Mouse (Mus musculus): ENCODE data around the gene Ube2t.
A peak's percentile ranks its signal among the peaks of the same experiment; 100 is the strongest.

Ube2t gene

DNA sequence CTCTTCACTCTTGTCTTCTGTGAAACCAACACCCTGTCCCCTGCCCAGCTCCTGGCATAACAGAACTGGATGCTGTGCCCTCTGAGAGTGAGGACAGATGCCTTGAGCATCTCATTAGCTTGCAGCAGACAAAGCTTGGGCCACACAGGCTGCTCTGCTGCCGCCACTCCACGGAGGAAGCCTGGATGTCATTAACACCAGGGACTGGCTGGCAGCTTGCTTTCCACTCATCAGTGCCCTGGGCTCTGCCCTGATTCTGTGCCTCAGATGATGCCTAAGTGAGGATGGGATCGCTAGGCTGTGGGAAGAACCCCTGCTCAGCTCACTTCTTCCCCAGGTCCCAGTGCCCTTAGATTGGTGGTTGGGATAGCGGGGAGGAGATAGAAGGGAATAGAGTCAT lies 33.1 kb downstream of the Ube2t start:
- DNase-seq (ENCODE audit: low read depth, low spot score), result no peak

DNA sequence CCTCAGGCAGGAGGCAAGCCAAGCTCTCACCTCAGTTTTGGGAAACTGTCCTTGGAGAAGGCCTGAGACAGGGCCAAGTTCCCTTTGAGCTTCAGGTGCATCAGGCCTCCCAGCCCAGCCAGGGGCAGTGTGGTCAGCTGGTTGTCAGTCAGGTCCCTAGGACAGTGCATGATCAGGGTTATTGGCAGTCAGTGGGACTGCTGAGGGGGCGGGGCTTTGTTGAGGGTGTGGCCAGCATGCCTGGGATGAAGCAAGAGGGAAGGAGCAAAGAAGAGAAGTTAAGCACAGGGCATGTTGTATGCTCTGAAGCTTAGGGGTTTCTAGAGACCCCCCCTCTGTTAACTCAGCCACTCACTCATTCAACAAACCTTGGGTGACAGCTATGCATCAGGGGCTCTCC lies 33.6 kb downstream of the Ube2t start:
- no peak for DNase-seq (ENCODE audit: low read depth, low spot score)

DNA sequence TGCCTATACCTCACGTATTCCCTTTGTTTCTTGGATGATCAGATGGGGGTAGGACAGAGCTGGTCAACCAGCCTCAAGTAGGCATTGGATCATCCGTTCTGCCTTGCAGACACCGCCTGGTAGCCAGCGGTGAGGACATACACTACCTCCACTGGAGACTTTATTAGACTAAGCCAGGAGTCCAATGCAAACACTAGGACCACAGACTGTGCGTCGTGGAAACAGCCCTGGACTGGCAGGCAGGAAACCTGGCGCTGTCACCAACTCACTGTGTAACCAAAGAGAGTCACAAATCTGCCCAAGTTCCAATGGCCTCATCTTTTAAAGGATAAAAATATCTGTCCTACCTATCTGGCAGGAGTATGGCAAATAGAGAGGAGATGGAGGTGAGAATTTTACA lies 34.1 kb downstream of the Ube2t start:
- no peak for DNase-seq (ENCODE audit: low read depth, low spot score)

DNA sequence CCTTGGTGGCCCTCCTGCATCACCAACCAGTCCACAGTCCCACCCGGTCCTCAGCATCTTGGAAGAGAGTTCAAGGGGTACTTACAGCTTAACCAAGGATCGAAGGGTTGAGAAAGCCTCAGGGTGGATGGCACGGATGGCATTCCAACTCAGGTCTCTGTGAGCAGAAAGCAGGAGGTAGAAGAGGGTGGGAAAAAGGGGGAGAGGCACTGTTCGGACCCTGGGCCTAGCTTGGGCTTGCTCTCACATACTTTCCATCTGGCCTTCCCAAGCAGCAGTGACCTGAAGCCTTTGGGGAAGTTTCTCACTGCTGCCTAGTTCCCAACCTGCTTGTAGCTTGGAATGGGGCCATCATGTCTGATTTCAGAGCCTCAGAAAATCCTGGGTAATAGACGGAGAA lies 35.2 kb downstream of the Ube2t start:
- no peak for DNase-seq (ENCODE audit: low read depth, low spot score)

DNA sequence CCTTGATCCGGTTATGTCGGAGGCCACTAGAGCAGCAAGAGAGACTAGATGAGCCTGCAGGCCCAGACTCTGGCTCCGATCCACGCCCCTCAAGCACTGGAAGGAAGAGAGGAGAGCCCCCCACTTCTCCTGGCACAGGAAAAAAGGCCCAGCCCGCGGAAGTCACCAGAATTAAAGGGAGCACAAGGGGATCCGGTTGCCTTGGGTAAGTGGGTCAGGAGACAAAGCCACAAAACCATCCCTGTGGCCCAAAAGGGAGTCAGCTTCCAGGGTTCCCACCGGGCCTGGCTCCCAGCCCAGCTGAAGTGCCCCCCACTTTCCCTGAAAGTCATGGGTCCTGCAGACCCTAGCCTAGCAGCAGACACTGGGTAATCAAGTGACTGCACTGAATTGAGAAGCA lies 35.9 kb downstream of the Ube2t start:
- DNase-seq (ENCODE audit: low read depth, low spot score), result no peak

DNA sequence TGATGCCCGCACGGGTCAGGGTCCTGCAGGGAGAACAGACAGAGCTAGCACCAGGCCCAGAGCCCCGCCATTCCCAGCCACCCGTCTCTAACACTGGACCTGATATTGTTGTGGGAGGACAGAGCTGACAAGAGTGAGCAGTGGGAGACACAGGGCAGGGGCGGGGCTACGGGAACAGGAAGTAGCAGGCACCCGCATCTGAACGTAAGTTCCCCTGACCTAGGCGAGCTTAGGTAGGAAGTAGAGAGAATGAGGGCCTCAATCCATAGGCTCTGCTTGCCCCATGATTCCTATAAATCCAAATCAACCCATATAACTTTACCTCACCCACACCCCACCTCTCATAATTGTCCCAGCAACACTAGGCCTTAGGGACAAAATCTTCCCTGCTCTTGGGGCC lies 38.2 kb downstream of the Ube2t start:
- no peak for DNase-seq (ENCODE audit: low read depth, low spot score)

DNA sequence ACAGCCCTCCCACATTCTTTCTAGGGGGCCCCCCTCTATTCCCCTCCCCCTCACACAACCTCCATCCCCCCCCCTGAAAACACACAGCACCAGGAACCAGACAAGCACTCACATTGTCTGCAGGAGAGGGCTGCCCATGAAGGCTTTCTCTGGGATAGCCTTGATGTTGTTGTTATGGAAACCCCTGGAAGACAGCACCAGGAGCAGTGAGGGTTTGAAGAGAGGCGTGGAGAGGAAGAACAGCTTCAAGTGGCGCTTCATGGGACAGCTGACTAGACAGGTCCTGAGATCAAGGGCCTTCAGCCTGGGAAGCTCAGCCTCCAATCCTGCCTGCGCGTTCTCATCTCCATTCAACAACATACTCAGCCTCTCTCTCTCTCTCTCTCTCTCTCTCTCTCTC lies 41.0 kb downstream of the Ube2t start:
- DNase-seq (ENCODE audit: low read depth, low spot score), result peak; percentile 31

DNA sequence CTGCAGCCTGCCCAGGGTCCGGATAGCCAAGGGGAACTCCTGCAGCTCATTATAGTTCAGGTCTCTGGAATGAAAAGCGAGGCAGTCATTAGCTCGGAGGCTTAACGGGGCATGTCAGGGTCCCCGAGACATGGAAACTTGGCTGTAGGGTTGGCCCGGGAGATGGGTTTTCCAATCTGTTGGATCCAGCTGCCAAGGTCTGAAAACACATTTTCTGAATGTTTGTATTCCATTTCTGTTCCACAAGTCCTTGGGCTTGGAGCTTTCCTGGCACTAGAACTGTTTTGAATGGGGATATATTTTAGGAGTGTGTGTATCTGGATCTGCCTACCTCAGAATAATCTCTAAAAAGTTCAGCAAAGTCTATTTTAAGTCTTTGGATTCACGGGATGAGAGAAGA lies 43.3 kb downstream of the Ube2t start:
- peak; percentile 52 for DNase-seq (ENCODE audit: low read depth, low spot score)

DNA sequence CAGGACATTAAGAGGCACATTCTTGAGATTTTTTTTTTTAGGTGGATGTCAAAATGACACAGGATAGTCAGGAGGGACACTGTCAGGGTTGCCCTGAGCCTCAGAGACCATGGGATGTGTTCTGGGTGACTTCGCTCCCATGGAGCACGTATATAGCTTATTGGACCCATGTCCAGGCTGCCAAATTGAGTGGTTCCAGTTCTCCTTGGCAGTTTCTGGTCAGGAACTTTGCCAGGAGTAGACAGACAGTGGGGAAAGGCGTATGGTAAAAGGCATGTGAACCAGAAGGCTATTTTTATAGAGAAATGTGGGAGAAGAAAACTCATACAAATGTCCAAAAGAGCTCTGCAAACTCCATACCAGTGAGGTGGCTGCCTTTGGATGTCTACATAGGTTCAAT lies 47.5 kb downstream of the Ube2t start:
- DNase-seq (ENCODE audit: low read depth, low spot score), result no peak

DNA sequence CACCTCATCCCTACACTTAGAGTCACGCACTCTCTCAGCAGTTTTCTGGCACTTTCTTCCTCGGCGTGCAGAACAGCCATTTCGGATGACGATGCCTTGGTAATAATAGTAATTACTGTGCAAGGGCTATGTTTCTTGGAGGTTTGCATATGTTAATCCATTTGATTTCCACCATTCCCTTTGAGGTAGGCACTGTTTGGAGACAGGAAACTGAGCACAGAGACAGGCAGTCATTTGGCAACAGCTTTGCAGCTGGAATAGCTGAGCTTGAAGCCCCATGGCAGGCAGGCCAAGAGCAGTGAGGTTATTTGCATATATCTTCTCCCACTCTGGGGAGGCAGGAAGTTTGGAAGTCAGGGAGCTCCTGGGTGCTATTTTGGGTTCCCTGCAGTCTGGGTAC lies 49.5 kb downstream of the Ube2t start:
- peak; percentile 82 for DNase-seq (ENCODE audit: low read depth, low spot score)

DNA sequence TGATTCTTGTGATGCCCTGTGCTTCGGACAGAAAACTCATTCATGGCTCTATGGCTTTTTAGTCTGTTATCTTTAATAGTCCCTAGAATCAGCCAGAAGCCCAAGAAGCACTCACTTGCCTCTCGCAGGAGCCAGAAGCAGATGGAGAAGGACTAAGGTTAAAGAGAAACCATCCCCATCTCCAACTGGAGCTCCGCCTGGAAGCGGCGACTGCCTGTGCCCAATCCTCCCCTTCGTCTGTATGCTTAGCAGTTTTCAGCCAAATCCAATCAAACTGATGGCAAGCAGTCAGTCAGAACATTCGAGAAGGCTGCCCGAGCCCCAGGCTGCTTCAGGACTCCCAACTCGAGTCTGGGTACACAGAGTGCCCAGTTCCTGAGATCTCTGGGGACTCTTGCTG lies 50.1 kb downstream of the Ube2t start:
- no peak for DNase-seq (ENCODE audit: low read depth, low spot score)

DNA sequence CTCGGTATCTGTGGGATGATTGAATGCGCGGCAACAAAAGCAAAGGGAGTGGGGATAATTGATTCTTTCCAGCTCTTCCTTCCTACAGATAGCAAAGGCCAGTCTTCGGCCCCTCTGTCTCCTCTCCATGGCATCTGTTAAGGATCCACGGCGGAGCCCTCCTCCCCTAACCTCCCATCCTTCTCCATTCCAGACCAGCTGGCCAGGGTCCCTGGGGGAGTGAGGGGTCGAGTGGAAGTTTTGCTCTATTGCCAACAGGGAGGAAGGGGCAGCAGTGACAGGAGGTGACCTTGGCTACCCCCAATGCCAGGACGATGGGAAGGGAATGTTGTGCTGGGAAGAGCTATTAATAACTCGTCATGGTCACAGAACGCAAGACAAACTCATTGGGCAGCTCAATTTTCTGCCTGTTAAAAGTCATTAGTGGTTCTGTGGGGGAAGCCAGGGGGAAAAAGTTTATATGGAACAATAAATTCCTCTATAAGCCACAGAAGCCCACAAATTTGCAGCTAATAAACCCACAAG lies 52.6 kb downstream of the Ube2t start:
- no peak for DNase-seq (ENCODE audit: low read depth, low spot score)

DNA sequence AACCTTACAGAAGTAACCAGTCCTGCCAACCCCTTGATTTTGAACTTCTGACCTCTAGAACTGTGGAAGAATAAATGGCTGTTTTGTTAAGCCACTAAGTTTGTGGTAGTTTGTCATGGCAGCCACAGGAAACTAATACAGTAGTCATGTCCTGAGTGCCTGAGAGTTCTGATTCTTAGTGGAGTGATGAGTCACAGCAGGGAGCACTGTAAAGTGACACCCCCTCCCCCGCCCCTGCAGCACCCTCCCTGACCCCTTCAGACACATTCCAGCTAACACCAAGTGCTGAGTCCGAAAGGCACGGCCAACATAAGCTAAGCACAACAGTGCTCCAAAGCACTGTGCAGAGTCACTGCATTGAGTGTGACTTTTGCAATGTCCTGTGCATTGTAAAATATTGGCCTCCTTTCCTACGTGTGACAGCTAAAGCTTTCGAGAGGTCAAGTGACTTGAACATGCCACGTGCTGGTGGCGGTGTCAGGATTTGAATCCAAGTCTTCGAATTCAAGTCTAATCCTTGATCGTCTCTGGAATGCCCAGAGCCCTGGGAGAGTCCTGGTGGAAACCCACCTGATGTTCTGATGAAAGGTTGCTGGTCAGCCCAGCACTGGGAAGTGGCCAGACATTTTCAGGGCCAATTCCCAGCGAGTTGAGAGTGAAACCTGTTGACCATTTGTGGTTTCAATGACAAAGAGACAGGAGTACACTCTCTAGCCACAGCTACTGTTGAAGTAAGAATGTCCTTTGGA lies 54.7 kb downstream of the Ube2t start:
- no peak for DNase-seq (ENCODE audit: low read depth, low spot score)

DNA sequence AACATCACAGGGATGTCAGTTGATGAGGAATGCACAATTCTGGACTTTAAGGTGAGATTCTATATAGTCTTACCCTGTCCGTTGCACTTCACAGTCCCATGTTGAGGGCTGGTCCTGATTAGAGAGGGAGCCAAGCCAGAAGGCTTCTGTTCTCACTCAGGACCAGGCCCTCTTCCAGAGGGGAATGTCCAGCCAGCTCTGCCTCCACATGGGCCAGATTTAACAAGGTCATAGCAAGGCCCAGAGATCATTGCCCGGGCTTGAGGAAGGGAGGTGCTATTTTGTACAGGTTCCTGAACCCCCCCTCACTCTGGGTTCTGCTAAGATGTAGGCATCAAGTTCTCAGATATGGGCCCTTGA lies 55.3 kb downstream of the Ube2t start:
- DNase-seq (ENCODE audit: low read depth, low spot score), result no peak

DNA sequence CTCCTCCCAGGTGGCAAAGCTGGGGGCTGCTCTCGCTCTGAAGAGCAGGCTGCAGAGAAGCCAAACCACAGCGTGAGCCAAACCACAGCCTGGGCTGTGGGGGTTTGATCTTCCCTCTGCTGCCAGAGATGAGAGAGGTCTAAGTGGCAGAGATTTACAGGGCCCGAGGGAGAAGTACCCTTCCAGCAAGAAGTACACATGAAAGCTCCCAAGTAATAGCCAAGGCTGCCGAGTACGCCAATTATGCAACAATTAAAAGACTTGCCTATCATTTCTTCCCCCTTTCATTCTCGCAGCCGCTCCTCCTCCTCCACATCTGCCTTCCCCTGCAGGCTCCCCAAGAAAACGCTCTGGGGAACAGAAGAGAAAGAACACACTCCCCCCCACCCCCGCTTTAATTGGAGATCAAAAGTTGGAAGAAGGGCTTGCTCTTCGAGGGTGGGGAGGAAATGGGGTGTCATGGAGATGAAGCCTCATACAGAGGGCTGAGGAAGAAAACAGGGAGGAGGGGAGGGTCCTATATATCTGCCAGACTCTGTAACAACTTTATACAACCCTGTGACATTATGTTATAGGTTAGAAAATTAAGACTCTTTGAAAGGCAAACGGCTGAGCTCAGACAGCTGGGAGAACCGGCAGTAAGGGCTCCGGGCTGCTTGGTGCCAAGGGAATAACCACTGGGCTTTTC lies 56.9 kb downstream of the Ube2t start:
- peak; percentile 78 for DNase-seq (ENCODE audit: low read depth, low spot score)

DNA sequence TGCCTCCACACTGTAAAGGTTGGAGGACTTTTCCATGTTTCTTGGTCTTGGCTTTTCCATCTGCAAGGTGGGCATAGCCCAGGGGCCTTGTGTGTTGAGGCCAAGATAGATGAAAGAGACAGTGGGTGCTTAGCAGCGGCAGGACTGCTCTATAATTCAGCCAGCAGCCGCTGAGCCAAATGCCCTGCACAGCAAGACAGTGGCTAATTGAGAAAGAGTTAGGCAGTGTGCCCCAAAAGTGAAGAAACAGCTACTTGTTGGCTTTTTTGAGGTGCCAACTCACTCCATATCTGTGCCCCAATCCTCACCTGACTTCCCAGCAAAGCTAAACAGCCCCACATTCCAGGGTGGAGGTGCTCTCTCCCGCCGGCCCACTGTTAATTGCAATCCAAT lies 57.4 kb downstream of the Ube2t start:
- no peak for DNase-seq (ENCODE audit: low read depth, low spot score)

DNA sequence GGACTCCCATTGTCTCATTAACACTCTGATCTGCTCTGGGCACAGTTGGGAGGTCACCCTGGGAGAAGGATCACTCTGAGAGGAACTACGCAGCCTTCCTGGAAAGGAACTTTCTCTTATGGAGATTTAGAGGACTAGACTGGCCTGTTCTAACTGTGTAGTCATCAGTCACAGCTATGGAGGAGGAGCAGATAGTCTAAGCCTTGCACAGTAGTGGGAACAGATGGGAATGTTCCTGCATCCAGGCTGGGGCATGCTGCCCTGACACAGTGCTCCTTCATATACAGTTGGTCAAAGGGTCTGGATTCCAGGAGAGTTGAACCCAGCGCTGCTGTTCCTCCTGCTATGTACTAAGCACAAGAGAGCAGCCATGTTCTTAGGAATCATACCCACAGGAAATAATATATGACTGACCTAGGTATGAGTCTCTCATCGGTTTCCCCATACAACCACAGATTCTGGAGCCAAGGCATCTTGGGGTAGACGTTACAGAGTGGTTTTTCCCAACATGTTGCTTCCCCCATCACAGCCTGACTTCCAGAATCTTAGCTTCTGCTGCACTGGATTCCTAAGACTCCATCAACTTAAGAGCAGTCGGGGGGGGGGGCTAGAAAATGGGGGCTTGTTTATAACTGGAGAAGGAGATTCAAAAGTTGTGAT lies 58.0 kb downstream of the Ube2t start:
- DNase-seq (ENCODE audit: low read depth, low spot score), result peak; percentile 22

DNA sequence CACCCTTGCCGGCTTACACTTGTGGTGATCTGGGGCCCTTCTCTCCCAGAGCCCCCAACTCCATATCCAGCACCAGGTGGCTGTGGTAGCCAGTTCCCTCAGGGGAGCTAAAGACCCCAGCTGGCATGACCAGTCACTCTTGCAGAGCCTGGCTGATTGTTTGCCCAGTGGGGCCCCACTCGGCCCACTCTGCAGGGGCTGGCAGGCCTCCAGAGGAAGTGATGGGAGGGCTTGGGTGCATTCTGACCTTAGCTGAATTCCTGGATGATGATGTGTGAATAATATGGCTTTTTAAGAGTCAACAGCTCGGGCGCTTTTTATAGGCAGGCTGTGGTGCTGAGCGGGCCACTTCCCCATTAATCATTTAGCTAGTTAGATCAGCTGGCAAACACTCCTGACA lies 58.6 kb downstream of the Ube2t start:
- DNase-seq (ENCODE audit: low read depth, low spot score), result no peak

DNA sequence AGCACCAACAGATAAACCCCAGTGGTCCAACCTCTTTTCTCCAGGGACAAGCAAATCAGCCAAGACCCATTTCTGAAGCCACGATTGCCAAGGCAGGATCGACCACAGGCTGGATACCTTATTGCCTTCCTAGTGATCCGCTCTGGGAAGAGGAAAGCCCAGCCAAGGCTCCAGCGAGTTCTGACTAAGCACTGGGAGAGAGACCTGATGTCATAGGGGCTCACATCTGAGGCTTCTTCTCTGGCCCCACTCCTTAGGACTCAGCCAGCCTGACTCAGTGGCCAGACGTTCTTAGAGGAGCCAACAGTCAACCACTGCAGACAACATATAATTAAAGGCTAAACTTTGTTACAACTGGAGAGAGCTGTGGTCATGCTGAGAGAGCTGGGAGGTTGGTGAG lies 59.6 kb downstream of the Ube2t start:
- DNase-seq (ENCODE audit: low read depth, low spot score), result peak; percentile 19

DNA sequence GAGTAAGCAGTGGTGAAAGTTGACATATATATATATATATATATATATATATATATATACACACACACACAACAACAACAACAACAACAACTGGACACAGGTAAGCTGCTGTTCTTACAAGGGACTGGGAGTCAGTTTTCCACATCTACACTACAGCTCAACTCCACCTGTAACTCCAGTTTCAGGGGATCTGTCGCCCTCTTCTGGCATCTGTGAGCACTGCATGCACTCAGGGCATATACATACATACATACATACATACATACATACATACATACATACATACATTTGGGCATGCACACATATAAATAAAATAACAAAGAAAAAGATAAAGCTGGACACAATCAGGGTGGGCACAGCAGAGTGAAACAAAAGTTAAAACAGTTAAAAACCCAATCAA lies 61.2 kb downstream of the Ube2t start:
- DNase-seq (ENCODE audit: low read depth, low spot score), result no peak
